Mouse (Mus musculus): ENCODE data around the gene Krtap22-2. TPM values are rescaled to one million over a fixed set of nuclear protein-coding genes. Genes with fewer than 3 reads are reported as not detected.
"Not testable (repeated sequence)": the region's sequence is repeated elsewhere in the genome, so short reads cannot be mapped to it uniquely, and the experiment has no call there.

Gene Krtap22-2
- polyA plus RNA-seq (2014; fragmentation: Nextera tagmentation; extraction: Ambion mirVana): not detected in 2 replicates

DNA sequence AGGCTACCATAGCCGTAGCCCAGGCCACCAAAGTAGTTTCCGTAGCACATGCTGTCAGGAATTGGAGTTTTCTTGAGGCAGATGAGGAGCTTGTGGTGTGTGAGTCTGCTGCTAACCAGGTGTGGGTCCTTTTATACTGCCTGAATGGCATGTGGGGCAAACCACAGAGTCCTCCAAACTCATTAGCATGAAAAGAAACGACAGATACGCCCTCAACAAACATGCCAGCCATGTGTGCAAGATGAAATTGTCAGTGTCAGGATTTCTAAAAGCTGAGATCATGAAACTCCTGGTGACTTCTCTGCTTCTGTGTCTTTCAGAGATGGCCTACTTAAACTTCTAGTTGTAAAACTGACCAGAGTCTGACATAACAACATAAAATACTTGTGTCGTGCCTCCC lies at the start of gene Krtap22-2:
Krtap22-2 (minus strand) TSS at position 101 of the 400 bp plus-strand sequence.
- DNase-seq (ENCODE audit: low spot score): no peak
- Histone ChIP-seq H3K36me3 (ENCODE audit: control insufficient read depth, insufficient read depth, low read length) (no peaks in the 10 kb centered on the region), H3K4me3 (ENCODE audit: low read depth, low read length) (no peak within 1 kb of the TSS), H3K27me3 (replicated peaks; ENCODE audit: control insufficient read depth, insufficient read depth, low read length) (no peaks in the 10 kb centered on the region), H3K9me3 (replicated peaks; ENCODE audit: control insufficient read depth, low read length) (no peaks in the 10 kb centered on the region), H3K4me2 (ENCODE audit: low read length) (no peak within 1 kb of the TSS), H3K4me1 (ENCODE audit: control insufficient read depth, insufficient read depth, low read length) (no peaks in the 10 kb centered on the region), H3K27ac (ENCODE audit: low read depth, low read length) (no peak within 1 kb of the TSS), H3K9ac (ENCODE audit: low read length) (no peak within 1 kb of the TSS)
- 81% methylated on average over 5 of the region's 5 CpGs for WGBS
- no peak for ATAC-seq

DNA sequence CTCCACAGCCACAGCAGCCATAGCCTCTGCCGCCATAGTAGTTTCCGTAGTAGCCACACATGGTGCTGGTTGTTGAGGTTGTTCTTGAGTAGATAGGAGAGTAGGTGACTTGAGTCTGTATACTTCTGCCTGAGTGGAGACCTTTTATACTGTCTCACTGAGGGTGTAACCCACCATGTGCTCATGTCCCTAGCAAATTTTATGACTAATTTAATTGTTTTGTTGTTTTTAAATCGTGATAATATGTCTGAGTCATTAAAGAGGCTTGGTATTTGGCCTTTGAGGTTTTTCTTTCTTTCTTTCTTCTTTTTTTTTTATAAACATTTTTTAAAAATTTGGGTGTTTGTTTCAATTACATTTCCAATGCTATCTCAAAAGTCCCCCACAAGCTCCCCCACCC lies 37.2 kb upstream of the Krtap22-2 start, which contains the start of gene Krtap6-5:
Krtap6-5 (minus strand) TSS at position 101 of the 400 bp plus-strand sequence.
- DNase-seq (ENCODE audit: low spot score) (no peak), ATAC-seq (no peak)
- H3K27me3 ChIP-seq (replicated peaks; ENCODE audit: control insufficient read depth, insufficient read depth, low read length): no peaks in the 10 kb centered on the region
- H3K4me3 ChIP-seq (ENCODE audit: low read depth, low read length): no peak within 1 kb of the TSS
- H3K36me3 ChIP-seq (ENCODE audit: control insufficient read depth, insufficient read depth, low read length): no peaks in the 10 kb centered on the region
- WGBS: 90% methylated on average over 3 of the region's 3 CpGs
- H3K4me2 ChIP-seq (ENCODE audit: low read length): no peak within 1 kb of the TSS
- H3K27ac ChIP-seq (ENCODE audit: low read depth, low read length): no peak within 1 kb of the TSS
- H3K9me3 ChIP-seq (replicated peaks; ENCODE audit: control insufficient read depth, low read length): no peaks in the 10 kb centered on the region
- no peak within 1 kb of the TSS for H3K9ac ChIP-seq (ENCODE audit: low read length)
- no peaks in the 10 kb centered on the region for H3K4me1 ChIP-seq (ENCODE audit: control insufficient read depth, insufficient read depth, low read length)

DNA sequence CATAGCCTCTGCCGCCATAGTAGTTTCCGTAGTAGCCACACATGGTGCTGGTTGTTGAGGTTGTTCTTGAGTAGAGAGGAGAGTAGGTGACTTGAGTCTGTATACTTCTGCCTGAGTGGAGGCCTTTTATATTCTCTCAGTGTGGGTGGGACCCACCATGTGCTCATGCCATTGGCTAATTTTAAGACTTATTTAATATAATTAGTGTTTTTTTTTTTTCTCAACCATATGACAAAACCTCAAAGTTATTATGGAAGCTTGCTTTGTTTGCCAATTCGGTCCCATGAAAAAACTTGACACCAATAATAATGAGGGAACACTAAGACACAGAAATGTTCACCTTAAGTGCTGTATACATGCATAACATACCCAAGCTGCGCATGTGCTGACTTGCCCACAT lies 30.8 kb upstream of the Krtap22-2 start, which contains the start of gene Gm10228:
Gm10228 (minus strand) TSS at position 101 of the 400 bp plus-strand sequence.
- H3K27me3 ChIP-seq (replicated peaks; ENCODE audit: control insufficient read depth, insufficient read depth, low read length); H3K9me3 ChIP-seq (replicated peaks; ENCODE audit: control insufficient read depth, low read length); H3K36me3 ChIP-seq (ENCODE audit: control insufficient read depth, insufficient read depth, low read length); ATAC-seq; H3K4me2 ChIP-seq (ENCODE audit: low read length); H3K27ac ChIP-seq (ENCODE audit: low read depth, low read length); H3K4me1 ChIP-seq (ENCODE audit: control insufficient read depth, insufficient read depth, low read length); H3K9ac ChIP-seq (ENCODE audit: low read length); H3K4me3 ChIP-seq (ENCODE audit: low read depth, low read length); DNase-seq (ENCODE audit: low spot score): not testable (repeated sequence)
- 89% methylated on average over 2 of the region's 4 CpGs for WGBS

DNA sequence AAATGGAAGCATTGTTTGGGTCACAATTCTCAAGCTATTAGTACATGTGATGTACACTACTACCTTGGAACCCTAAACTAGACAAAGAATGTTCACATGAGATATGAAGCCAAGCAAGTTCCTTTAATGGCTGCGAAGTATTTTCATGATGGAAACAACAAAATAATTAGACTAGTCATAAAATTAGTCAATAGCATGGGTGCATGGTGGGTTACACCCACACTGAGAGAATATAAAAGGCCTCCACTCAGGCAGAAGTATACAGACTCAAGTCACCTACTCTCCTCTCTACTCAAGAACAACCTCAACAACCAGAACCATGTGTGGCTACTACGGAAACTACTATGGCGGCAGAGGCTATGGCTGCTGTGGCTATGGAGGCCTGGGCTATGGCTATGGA lies 20.8 kb upstream of the Krtap22-2 start, which contains the start of gene Krtap6-1:
Krtap6-1 (plus strand) TSS at position 301 of the 400 bp plus-strand sequence.
- not testable (repeated sequence) for ATAC-seq; H3K27ac ChIP-seq (ENCODE audit: low read depth, low read length); H3K4me1 ChIP-seq (ENCODE audit: control insufficient read depth, insufficient read depth, low read length); DNase-seq (ENCODE audit: low spot score); H3K36me3 ChIP-seq (ENCODE audit: control insufficient read depth, insufficient read depth, low read length); H3K4me2 ChIP-seq (ENCODE audit: low read length); H3K4me3 ChIP-seq (ENCODE audit: low read depth, low read length); H3K9ac ChIP-seq (ENCODE audit: low read length); H3K9me3 ChIP-seq (replicated peaks; ENCODE audit: control insufficient read depth, low read length); H3K27me3 ChIP-seq (replicated peaks; ENCODE audit: control insufficient read depth, insufficient read depth, low read length)
- WGBS: 89% methylated on average over 3 of the region's 3 CpGs

- not testable (repeated sequence) for DNase-seq (ENCODE audit: low spot score); H3K4me3 ChIP-seq (ENCODE audit: low read depth, low read length); H3K36me3 ChIP-seq (ENCODE audit: control insufficient read depth, insufficient read depth, low read length); ATAC-seq; H3K27me3 ChIP-seq (replicated peaks; ENCODE audit: control insufficient read depth, insufficient read depth, low read length); H3K9me3 ChIP-seq (replicated peaks; ENCODE audit: control insufficient read depth, low read length); H3K9ac ChIP-seq (ENCODE audit: low read length); H3K4me2 ChIP-seq (ENCODE audit: low read length); H3K4me1 ChIP-seq (ENCODE audit: control insufficient read depth, insufficient read depth, low read length); H3K27ac ChIP-seq (ENCODE audit: low read depth, low read length)
- whole genome bisulfite sequencing: 92% methylated on average over 1 of the region's 3 CpGs
These were observed 4.4 kb upstream of the Krtap22-2 start, which contains the start of gene Gm10229 for GRCm38 (mm10) chr16:89014984-89015383. Gene Gm10229, plus strand, starts transcription at chr16:89015284.

DNA sequence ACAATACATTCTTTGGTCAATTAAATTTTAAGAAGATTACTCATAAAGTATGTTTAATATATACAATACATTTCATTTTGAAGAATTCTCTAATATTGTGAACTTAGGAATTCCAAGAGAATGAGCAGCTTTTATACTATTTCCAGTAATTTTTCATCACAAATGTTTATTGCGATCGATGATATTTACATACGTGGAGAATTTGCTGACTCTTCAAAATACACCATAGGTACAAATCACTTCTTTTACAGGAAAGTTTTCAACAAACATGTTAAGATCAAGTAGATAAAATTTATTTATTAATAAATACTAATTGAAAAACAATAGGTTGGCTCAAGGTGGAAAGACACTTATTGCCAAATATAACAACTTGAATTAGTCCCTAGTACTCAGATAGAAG lies 3.4 kb upstream of the Krtap22-2 start:
- H3K36me3 ChIP-seq (ENCODE audit: control insufficient read depth, insufficient read depth, low read length): no peaks in the 10 kb centered on the region
- no peak for ATAC-seq
- WGBS: 98% methylated on average over 3 of the region's 3 CpGs

GRCm38 (mm10) chr16:88962773-88963172 lies 47.8 kb downstream of the Krtap22-2 start, which contains the start of gene Krtap16-3:
Gene Krtap16-3, minus strand, starts transcription at chr16:88962873.
- Histone ChIP-seq H3K27ac (ENCODE audit: low read depth, low read length) (no peak within 1 kb of the TSS), H3K4me2 (ENCODE audit: low read length) (no peak within 1 kb of the TSS), H3K4me3 (ENCODE audit: low read depth, low read length) (no peak within 1 kb of the TSS), H3K27me3 (replicated peaks; ENCODE audit: control insufficient read depth, insufficient read depth, low read length) (no peaks in the 10 kb centered on the region), H3K9ac (ENCODE audit: low read length) (no peak within 1 kb of the TSS), H3K4me1 (ENCODE audit: control insufficient read depth, insufficient read depth, low read length) (no peaks in the 10 kb centered on the region), H3K9me3 (replicated peaks; ENCODE audit: control insufficient read depth, low read length) (no peaks in the 10 kb centered on the region), H3K36me3 (ENCODE audit: control insufficient read depth, insufficient read depth, low read length) (no peaks in the 10 kb centered on the region)
- DNase-seq (ENCODE audit: low spot score) (peak; percentile 32), ATAC-seq (peak; percentile 50; the same call in 1 of the 2 replicates)
- 48% methylated on average over 7 of the region's 7 CpGs for WGBS

More for the DNA sequence above, 3.4 kb upstream of the Krtap22-2 start:
- H3K4me3 ChIP-seq (ENCODE audit: low read depth, low read length): no peak overlapping the region
- no peaks in the 10 kb centered on the region for H3K9me3 ChIP-seq (replicated peaks; ENCODE audit: control insufficient read depth, low read length)
- H3K4me1 ChIP-seq (ENCODE audit: control insufficient read depth, insufficient read depth, low read length): no peaks in the 10 kb centered on the region
- no peaks in the 10 kb centered on the region for H3K27me3 ChIP-seq (replicated peaks; ENCODE audit: control insufficient read depth, insufficient read depth, low read length)
- no peak overlapping the region for H3K4me2 ChIP-seq (ENCODE audit: low read length)
- no peak overlapping the region for H3K27ac ChIP-seq (ENCODE audit: low read depth, low read length)
- DNase-seq (ENCODE audit: low spot score): no peak
- H3K9ac ChIP-seq (ENCODE audit: low read length): no peak overlapping the region

Other genes with a start within 250 kb of the Krtap22-2 start
- gene 2310057N15Rik, start 236.6 kb downstream of the Krtap22-2 start, polyA plus RNA-seq (2014; fragmentation: Nextera tagmentation; extraction: Ambion mirVana): not detected in 2 replicates
- gene Gm5965, start 232.9 kb downstream of the Krtap22-2 start, polyA plus RNA-seq (2014; fragmentation: Nextera tagmentation; extraction: Ambion mirVana): not detected in 2 replicates
- gene Gm20741, start 198.5 kb downstream of the Krtap22-2 start, polyA plus RNA-seq (2014; fragmentation: Nextera tagmentation; extraction: Ambion mirVana): not detected in 2 replicates
- not detected in 2 replicates for gene Krtap15, start 190.5 kb downstream of the Krtap22-2 start, polyA plus RNA-seq (2014; fragmentation: Nextera tagmentation; extraction: Ambion mirVana)
- not detected in 2 replicates for gene Krtap14, start 184.6 kb downstream of the Krtap22-2 start, polyA plus RNA-seq (2014; fragmentation: Nextera tagmentation; extraction: Ambion mirVana)
- gene Krtap19-1, start 141.3 kb downstream of the Krtap22-2 start, polyA plus RNA-seq (2014; fragmentation: Nextera tagmentation; extraction: Ambion mirVana): not detected in 2 replicates
- gene Krtap19-2, start 136.5 kb downstream of the Krtap22-2 start, polyA plus RNA-seq (2014; fragmentation: Nextera tagmentation; extraction: Ambion mirVana): not detected in 2 replicates
- gene Krtap19-3, start 132.7 kb downstream of the Krtap22-2 start, polyA plus RNA-seq (2014; fragmentation: Nextera tagmentation; extraction: Ambion mirVana): not detected in 2 replicates
- not detected in 2 replicates for gene Krtap19-4, start 125.7 kb downstream of the Krtap22-2 start, polyA plus RNA-seq (2014; fragmentation: Nextera tagmentation; extraction: Ambion mirVana)
- gene Krtap19-5, start 114.3 kb downstream of the Krtap22-2 start, polyA plus RNA-seq (2014; fragmentation: Nextera tagmentation; extraction: Ambion mirVana): not detected in 2 replicates
- gene Krtap19-9b, start 78.5 kb downstream of the Krtap22-2 start, polyA plus RNA-seq (2014; fragmentation: Nextera tagmentation; extraction: Ambion mirVana): not detected in 2 replicates
- not detected in 2 replicates for gene Krtap16-3, start 47.9 kb downstream of the Krtap22-2 start, polyA plus RNA-seq (2014; fragmentation: Nextera tagmentation; extraction: Ambion mirVana)
- gene Gm10229, start 4.5 kb upstream of the Krtap22-2 start, polyA plus RNA-seq (2014; fragmentation: Nextera tagmentation; extraction: Ambion mirVana): not detected in 2 replicates
- gene Krtap6-1, start 20.9 kb upstream of the Krtap22-2 start, polyA plus RNA-seq (2014; fragmentation: Nextera tagmentation; extraction: Ambion mirVana): not detected in 2 replicates
- gene Gm10228, start 30.7 kb upstream of the Krtap22-2 start, polyA plus RNA-seq (2014; fragmentation: Nextera tagmentation; extraction: Ambion mirVana): not detected in 2 replicates
- gene Krtap6-5, start 37.1 kb upstream of the Krtap22-2 start, polyA plus RNA-seq (2014; fragmentation: Nextera tagmentation; extraction: Ambion mirVana): not detected in 2 replicates
- not detected in 2 replicates for gene 1110025L11Rik, start 53.2 kb upstream of the Krtap22-2 start, polyA plus RNA-seq (2014; fragmentation: Nextera tagmentation; extraction: Ambion mirVana)
- not detected in 2 replicates for gene Krtap6-3, start 73.3 kb upstream of the Krtap22-2 start, polyA plus RNA-seq (2014; fragmentation: Nextera tagmentation; extraction: Ambion mirVana)
- gene Gm6358, start 130.1 kb upstream of the Krtap22-2 start, polyA plus RNA-seq (2014; fragmentation: Nextera tagmentation; extraction: Ambion mirVana): not detected in 2 replicates
- not detected in 2 replicates for gene Gm10061, start 140.3 kb upstream of the Krtap22-2 start, polyA plus RNA-seq (2014; fragmentation: Nextera tagmentation; extraction: Ambion mirVana)
- gene Gm9789, start 147.2 kb upstream of the Krtap22-2 start, polyA plus RNA-seq (2014; fragmentation: Nextera tagmentation; extraction: Ambion mirVana): not detected in 2 replicates
- not detected in 2 replicates for gene Gm7735, start 158.7 kb upstream of the Krtap22-2 start, polyA plus RNA-seq (2014; fragmentation: Nextera tagmentation; extraction: Ambion mirVana)
- not detected in 2 replicates for gene 1110057P08Rik, start 164.0 kb upstream of the Krtap22-2 start, polyA plus RNA-seq (2014; fragmentation: Nextera tagmentation; extraction: Ambion mirVana)
- not detected in 2 replicates for gene Krtap20-2, start 195.1 kb upstream of the Krtap22-2 start, polyA plus RNA-seq (2014; fragmentation: Nextera tagmentation; extraction: Ambion mirVana)